ENCODE assay signal across 8 mouse cellular contexts in genomic region chr10:81605666-81605973, GRCm38 (mm10). TPM values are rescaled to one million over a fixed set of nuclear protein-coding genes. Genes with fewer than 3 reads are reported as not detected.
DNase-seq lines count a peak whose midpoint lies in the region; ATAC-seq and TF ChIP-seq lines count a peak whose summit lies in the region.

No protein-coding gene starts in this region.

- H3K4me3 ChIP-seq in liver, adult 2 months (ENCODE audit: insufficient read depth, low read depth, low read length): peak overlapping the region; percentile 44
- H3K4me3 ChIP-seq in embryonic facial prominence, embryonic 13.5 days: peak overlapping the region; percentile 60
- peak overlapping the region; percentile 40 for H3K4me3 ChIP-seq in hindbrain, postnatal 0 days (ENCODE audit: low read length)
- peak overlapping the region; percentile 38 for H3K4me3 ChIP-seq in myocyte

- H3ac ChIP-seq in myocyte (ENCODE audit: control insufficient read depth, insufficient read length): peak overlapping the region; percentile 2

- no peaks in the 10 kb centered on the region for H3K79me2 ChIP-seq in liver, adult 2 months (ENCODE audit: control insufficient read depth, insufficient read depth, low read length)
- H3K79me2 ChIP-seq in myocyte (ENCODE audit: control insufficient read depth, insufficient read depth): no peaks in the 10 kb centered on the region

- DNase-seq in liver, adult 2 months (ENCODE audit: extremely low read depth, low read depth, low spot score): peak; percentile 84
- no peak for DNase-seq in liver
- no peak for DNase-seq in hindbrain, postnatal 0 days (ENCODE audit: low spot score)
- DNase-seq in cerebellum, adult 11-12 months: no peak
- no peak for DNase-seq in urinary bladder, postnatal 36 days (ENCODE audit: low spot score in 2 of 2)
- DNase-seq in right cerebral cortex, adult 18-20 months: no peak

- no peak for TF ChIP-seq POLR2A in liver, adult 2 months (IDR thresholded peaks at IDR 0.05; ENCODE audit: extremely low read depth, insufficient read depth, low read length)
- TF ChIP-seq POLR2A in myocyte (IDR thresholded peaks at IDR 0.05; ENCODE audit: insufficient read length, low read depth): no peak

- H3K27ac ChIP-seq in liver, adult 2 months (replicated peaks; ENCODE audit: insufficient read depth, low read depth, low read length): peak overlapping the region; percentile 93
- H3K27ac ChIP-seq in embryonic facial prominence, embryonic 13.5 days: peak overlapping the region; percentile 93
- H3K27ac ChIP-seq in hindbrain, postnatal 0 days: peak overlapping the region; percentile 81

- no peak for ATAC-seq in embryonic facial prominence, embryonic 13.5 days (ENCODE audit: insufficient number of reproducible peaks, insufficient read depth, low FRiP score, low TSS enrichment, low read depth)
- ATAC-seq in hindbrain, postnatal 0 days: peak; percentile 1; the same call in 1 of the 2 replicates

- peak overlapping the region; percentile 60 for H3K9ac ChIP-seq in liver, adult 2 months (ENCODE audit: low read depth, low read length)
- H3K9ac ChIP-seq in embryonic facial prominence, embryonic 13.5 days: peak overlapping the region; percentile 67
- peak overlapping the region; percentile 10 for H3K9ac ChIP-seq in hindbrain, postnatal 0 days (replicated peaks; ENCODE audit: low read length)

- no peaks in the 10 kb centered on the region for H3K36me3 ChIP-seq in liver, adult 2 months (ENCODE audit: control insufficient read depth, insufficient read depth, low read length)
- H3K36me3 ChIP-seq in embryonic facial prominence, embryonic 13.5 days: peaks cover 11% of the 10 kb centered on the region
- no peaks in the 10 kb centered on the region for H3K36me3 ChIP-seq in hindbrain, postnatal 0 days (ENCODE audit: insufficient read depth, low read length)
- no peaks in the 10 kb centered on the region for H3K36me3 ChIP-seq in myocyte (ENCODE audit: control insufficient read depth, insufficient read depth)

- TF ChIP-seq CTCF in liver, adult 2 months (IDR thresholded peaks at IDR 0.05; ENCODE audit: low read depth, low read length): no peak
- TF ChIP-seq CTCF in hindbrain, postnatal 0 days (IDR thresholded peaks at IDR 0.05; ENCODE audit: low read depth): no peak

- whole genome bisulfite sequencing in liver, adult 2 months: under 1% methylated on average over 14 of the region's 14 CpGs
- 3% methylated on average over 14 of the region's 14 CpGs for WGBS in embryonic facial prominence, embryonic 13.5 days
- WGBS in hindbrain, postnatal 0 days: 3% methylated on average over 14 of the region's 14 CpGs

- peaks cover 13% of the 10 kb centered on the region for H3K4me1 ChIP-seq in liver, adult 2 months (ENCODE audit: control insufficient read depth, insufficient read depth, low read length)
- peaks cover 42% of the 10 kb centered on the region for H3K4me1 ChIP-seq in embryonic facial prominence, embryonic 13.5 days
- H3K4me1 ChIP-seq in hindbrain, postnatal 0 days (ENCODE audit: insufficient read depth, low read length): peaks cover 11% of the 10 kb centered on the region

- H3K27me3 ChIP-seq in liver, adult 2 months (ENCODE audit: control insufficient read depth, insufficient read depth, low read length): no peaks in the 10 kb centered on the region
- H3K27me3 ChIP-seq in embryonic facial prominence, embryonic 13.5 days: no peaks in the 10 kb centered on the region
- no peaks in the 10 kb centered on the region for H3K27me3 ChIP-seq in hindbrain, postnatal 0 days (ENCODE audit: insufficient read depth, low read length)
- no peaks in the 10 kb centered on the region for H3K27me3 ChIP-seq in myocyte (ENCODE audit: control insufficient read depth, insufficient read depth, insufficient read length)

- H3K9me3 ChIP-seq in embryonic facial prominence, embryonic 13.5 days: no peaks in the 10 kb centered on the region
- no peaks in the 10 kb centered on the region for H3K9me3 ChIP-seq in hindbrain, postnatal 0 days (ENCODE audit: low read length)

- H3K4me2 ChIP-seq in embryonic facial prominence, embryonic 13.5 days: peak overlapping the region; percentile 84
- peak overlapping the region; percentile 56 for H3K4me2 ChIP-seq in hindbrain, postnatal 0 days (ENCODE audit: low read depth, low read length)
- peak overlapping the region; percentile 95 for H3K4me2 ChIP-seq in myocyte (ENCODE audit: low read depth)

TF ChIP-seq in myocyte, 11 proteins besides CTCF, POLR2A, EP300 and RAD21:
- TF ChIP-seq TCF3 (IDR thresholded peaks at IDR 0.05; ENCODE audit: insufficient read length, low read depth) (no peak), SRF (IDR thresholded peaks at IDR 0.05; ENCODE audit: control insufficient read depth, insufficient read length, low read depth) (no peak), USF1 (IDR thresholded peaks at IDR 0.05; ENCODE audit: low read depth) (no peak), MYOD1 (IDR thresholded peaks at IDR 0.05; ENCODE audit: control insufficient read depth in 1 of 3, insufficient read length in 2 of 3, low read depth in 2 of 3) (no peak), POLR2AphosphoS2 (IDR thresholded peaks at IDR 0.05; ENCODE audit: insufficient read length, low read depth) (no peak), REST (IDR thresholded peaks at IDR 0.05; ENCODE audit: insufficient read depth, insufficient read length) (no peak), MAX (IDR thresholded peaks at IDR 0.05; ENCODE audit: low read depth) (no peak)
TF ChIP-seq in myocyte: peak in this region for 0.

RNA-seq across cellular contexts. Expression of gene BC025920, which starts 0.5 kb away (rescaled TPM):
- total RNA-seq in liver, adult 2 months (2014; rRNA removed): 0.55 and 0.67 TPM in 2 replicates
- 0.29 and 0.56 TPM in 2 replicates for polyA plus RNA-seq in liver, adult 2 months (2012; rRNA removed)
- polyA plus RNA-seq in embryonic facial prominence, embryonic 13.5 days (2015; fragmentation: Nextera tagmentation; extraction: Ambion mirVana): 1.3 and 2.0 TPM in 2 replicates
- total RNA-seq in hindbrain, postnatal 0 days (2014; rRNA removed): 4.2 and 4.3 TPM in 2 replicates
- 0.97 and 1.3 TPM in 2 replicates for polyA plus RNA-seq in hindbrain, postnatal 0 days (2015; fragmentation: Nextera tagmentation; extraction: Ambion mirVana)
- 0.78 TPM for polyA plus RNA-seq in myocyte (2012; fragmentation: generic; extraction: Trizol)

RNA-seq across cellular contexts. Expression of gene Tle6, which starts 4.7 kb away (rescaled TPM):
- 0.94 and 1.6 TPM in 2 replicates for total RNA-seq in liver, adult 2 months (2014; rRNA removed)
- polyA plus RNA-seq in liver, adult 2 months (2012; rRNA removed): 3.5 and 4.2 TPM in 2 replicates
- 12.8 and 17.2 TPM in 2 replicates for polyA plus RNA-seq in embryonic facial prominence, embryonic 13.5 days (2015; fragmentation: Nextera tagmentation; extraction: Ambion mirVana)
- 5.3 and 5.4 TPM in 2 replicates for total RNA-seq in hindbrain, postnatal 0 days (2014; rRNA removed)
- 6.2 and 6.6 TPM in 2 replicates for polyA plus RNA-seq in hindbrain, postnatal 0 days (2015; fragmentation: Nextera tagmentation; extraction: Ambion mirVana)
- 15.3 TPM for polyA plus RNA-seq in myocyte (2012; fragmentation: generic; extraction: Trizol)

RNA-seq across cellular contexts. Expression of gene Sirt6, which starts 22.0 kb away (rescaled TPM):
- 1.5 and 1.6 TPM in 2 replicates for total RNA-seq in liver, adult 2 months (2014; rRNA removed)
- 5.4 and 9.2 TPM in 2 replicates for polyA plus RNA-seq in liver, adult 2 months (2012; rRNA removed)
- polyA plus RNA-seq in embryonic facial prominence, embryonic 13.5 days (2015; fragmentation: Nextera tagmentation; extraction: Ambion mirVana): 52.7 and 54.9 TPM in 2 replicates
- total RNA-seq in hindbrain, postnatal 0 days (2014; rRNA removed): 22.4 and 31.5 TPM in 2 replicates
- 39.0 and 40.9 TPM in 2 replicates for polyA plus RNA-seq in hindbrain, postnatal 0 days (2015; fragmentation: Nextera tagmentation; extraction: Ambion mirVana)
- polyA plus RNA-seq in myocyte (2012; fragmentation: generic; extraction: Trizol): 28.0 TPM

RNA-seq across cellular contexts. Expression of gene Ankrd24, which starts 22.7 kb away (rescaled TPM):
- total RNA-seq in liver, adult 2 months (2014; rRNA removed): 5.6 and 6.6 TPM in 2 replicates
- polyA plus RNA-seq in liver, adult 2 months (2012; rRNA removed): 12.8 and 19.5 TPM in 2 replicates
- polyA plus RNA-seq in embryonic facial prominence, embryonic 13.5 days (2015; fragmentation: Nextera tagmentation; extraction: Ambion mirVana): 13.6 and 14.5 TPM in 2 replicates
- 58.5 and 73.9 TPM in 2 replicates for total RNA-seq in hindbrain, postnatal 0 days (2014; rRNA removed)
- 17.7 and 18.6 TPM in 2 replicates for polyA plus RNA-seq in hindbrain, postnatal 0 days (2015; fragmentation: Nextera tagmentation; extraction: Ambion mirVana)
- 11.8 TPM for polyA plus RNA-seq in myocyte (2012; fragmentation: generic; extraction: Trizol)

RNA-seq across cellular contexts. Expression of gene Tle2, which starts 31.3 kb away (rescaled TPM):
- 3.0 and 7.2 TPM in 2 replicates for total RNA-seq in liver, adult 2 months (2014; rRNA removed)
- polyA plus RNA-seq in liver, adult 2 months (2012; rRNA removed): 35.4 and 56.0 TPM in 2 replicates
- 63.4 and 71.4 TPM in 2 replicates for polyA plus RNA-seq in embryonic facial prominence, embryonic 13.5 days (2015; fragmentation: Nextera tagmentation; extraction: Ambion mirVana)
- 28.8 and 41.8 TPM in 2 replicates for total RNA-seq in hindbrain, postnatal 0 days (2014; rRNA removed)
- polyA plus RNA-seq in hindbrain, postnatal 0 days (2015; fragmentation: Nextera tagmentation; extraction: Ambion mirVana): 43.7 and 45.5 TPM in 2 replicates
- 11.3 TPM for polyA plus RNA-seq in myocyte (2012; fragmentation: generic; extraction: Trizol)

Comparison
In these comparisons a context has a peak if more than half of its experiments do, and no peak if none do; other contexts are left out.
1. H3K9ac ChIP-seq: peak in every context shown above with its lines; median percentile 67 in embryonic facial prominence, embryonic 13.5 days; 60 in liver, adult 2 months; 10 in hindbrain, postnatal 0 days.